Mouse (Mus musculus) layer of hippocampus, adult 9-11 months (tissue): Measurements from ENCODE around the gene Dupd1.

Experiments
- DNase-seq: peaks from one replicate; pipeline ENCODE4 v3.0.0; 2022

Gene Dupd1

GRCm38 (mm10) chr14:21714486-21714885 is at the start of gene Dupd1:
Gene Dupd1 (minus strand): TSS chr14:21714576.
- DNase-seq, result no peak

DNA sequence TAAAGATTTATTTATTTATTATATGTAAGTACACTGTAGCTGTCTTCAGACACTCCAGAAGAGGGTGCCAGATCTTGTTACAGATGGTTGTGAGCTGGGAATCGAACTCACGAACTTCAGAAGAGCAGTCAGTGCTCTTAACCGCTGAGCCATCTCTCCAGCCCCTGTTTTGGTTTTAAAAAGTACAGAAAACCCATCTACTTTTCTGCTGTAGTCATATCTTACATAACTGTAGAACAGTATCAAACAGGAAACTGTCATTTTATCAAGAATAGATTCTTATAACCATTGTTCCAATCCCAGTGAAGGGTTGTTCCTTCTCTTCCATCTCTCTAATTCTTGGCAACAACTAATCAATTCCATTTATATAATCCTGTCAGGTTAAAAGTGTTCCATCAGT is 49.4 kb upstream of the Dupd1 start:
- no peak for DNase-seq

GRCm38 (mm10) chr14:21761560-21761959 is 47.2 kb upstream of the Dupd1 start:
- DNase-seq, result no peak

DNA sequence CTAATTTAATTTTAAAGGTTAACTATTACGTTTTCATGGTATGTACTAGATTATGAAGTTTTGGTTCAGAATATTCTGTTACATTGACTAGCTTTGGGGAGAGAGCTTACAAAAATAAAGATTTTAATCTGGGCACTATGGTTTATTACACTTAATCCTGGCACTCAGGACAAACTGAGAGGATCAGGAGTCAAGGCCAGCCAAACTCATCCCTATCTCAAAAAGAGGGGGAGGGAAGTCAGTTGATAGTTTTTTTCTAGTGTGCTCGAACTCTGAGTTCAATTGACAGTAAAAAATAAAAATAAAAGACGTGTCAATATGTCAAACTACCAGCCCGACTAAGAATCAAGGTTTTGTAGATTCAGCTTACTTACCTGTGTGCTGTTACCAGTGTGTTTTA is 39.0 kb upstream of the Dupd1 start:
- DNase-seq, result no peak

DNA sequence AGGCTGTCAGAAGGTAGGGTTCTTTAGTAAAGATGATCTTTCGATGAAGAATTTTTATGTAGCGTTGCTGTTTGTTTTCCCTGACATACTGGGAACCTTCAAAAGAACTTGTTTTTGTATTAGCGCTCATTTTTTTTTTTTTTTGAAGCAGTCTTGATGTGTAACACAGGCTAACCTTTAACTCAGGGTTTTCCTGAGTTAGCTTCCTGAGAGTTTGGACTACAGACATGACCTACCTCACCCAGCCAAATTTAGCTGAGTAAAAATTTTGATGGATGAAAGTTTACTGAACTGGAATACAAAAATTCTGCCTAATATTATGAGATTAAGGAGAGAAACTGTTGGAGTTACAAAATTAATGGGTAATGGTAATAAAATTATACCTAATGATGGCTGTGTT is 38.0 kb upstream of the Dupd1 start:
- DNase-seq, result no peak

- DNase-seq, result peak; percentile 71
Measured at GRCm38 (mm10) chr14:21750881-21751542, 36.6 kb upstream of the Dupd1 start, which contains the start of gene Dusp13. Gene Dusp13 (minus strand): TSS chr14:21751181.

DNA sequence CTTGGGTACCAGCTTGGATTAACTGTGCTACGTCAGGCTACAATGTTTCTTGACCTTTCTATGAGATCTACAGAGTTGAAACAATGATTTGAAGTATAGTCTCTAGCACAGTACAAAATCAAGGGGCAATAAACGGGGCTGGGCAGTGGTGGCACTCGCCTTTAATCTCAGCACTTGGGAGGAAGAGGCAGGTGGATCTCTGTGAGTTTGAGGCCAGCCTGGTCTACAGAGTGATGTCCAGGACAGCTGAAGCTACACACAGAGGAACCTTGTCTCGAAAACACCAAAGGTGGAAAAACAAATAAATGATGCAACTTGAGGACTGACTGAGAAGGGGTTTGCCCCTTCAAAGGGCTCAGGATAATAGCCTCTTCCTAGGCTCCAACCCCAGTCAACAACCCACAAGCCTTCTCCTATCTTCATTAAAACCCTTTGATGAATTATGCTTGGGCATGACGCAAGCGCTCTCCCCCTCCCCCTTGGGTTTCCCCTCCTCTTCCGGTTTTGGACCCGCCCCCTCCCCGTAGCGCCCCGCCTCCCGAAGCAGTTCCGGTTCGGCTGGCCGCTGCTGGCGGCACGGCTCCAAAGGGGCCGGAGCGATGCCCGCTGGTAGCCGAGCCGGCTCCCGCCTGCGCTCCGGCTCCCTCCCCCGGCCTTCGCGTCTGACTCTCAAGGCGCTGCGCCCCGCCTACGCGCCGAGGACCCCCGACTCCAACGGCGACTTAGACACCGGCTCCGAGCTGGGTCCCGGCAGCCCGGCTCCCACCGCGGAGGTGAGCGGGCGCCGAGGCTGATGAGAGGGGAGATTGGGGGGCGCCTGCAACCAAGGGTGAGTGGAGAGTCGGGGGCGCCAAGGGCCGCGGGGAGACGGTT is 35.9 kb upstream of the Dupd1 start, which contains the start of gene Samd8:
TSS of gene Samd8 (plus strand) at position 524 of the 873 bp plus-strand sequence.
- peak; percentile 82 for DNase-seq

DNA sequence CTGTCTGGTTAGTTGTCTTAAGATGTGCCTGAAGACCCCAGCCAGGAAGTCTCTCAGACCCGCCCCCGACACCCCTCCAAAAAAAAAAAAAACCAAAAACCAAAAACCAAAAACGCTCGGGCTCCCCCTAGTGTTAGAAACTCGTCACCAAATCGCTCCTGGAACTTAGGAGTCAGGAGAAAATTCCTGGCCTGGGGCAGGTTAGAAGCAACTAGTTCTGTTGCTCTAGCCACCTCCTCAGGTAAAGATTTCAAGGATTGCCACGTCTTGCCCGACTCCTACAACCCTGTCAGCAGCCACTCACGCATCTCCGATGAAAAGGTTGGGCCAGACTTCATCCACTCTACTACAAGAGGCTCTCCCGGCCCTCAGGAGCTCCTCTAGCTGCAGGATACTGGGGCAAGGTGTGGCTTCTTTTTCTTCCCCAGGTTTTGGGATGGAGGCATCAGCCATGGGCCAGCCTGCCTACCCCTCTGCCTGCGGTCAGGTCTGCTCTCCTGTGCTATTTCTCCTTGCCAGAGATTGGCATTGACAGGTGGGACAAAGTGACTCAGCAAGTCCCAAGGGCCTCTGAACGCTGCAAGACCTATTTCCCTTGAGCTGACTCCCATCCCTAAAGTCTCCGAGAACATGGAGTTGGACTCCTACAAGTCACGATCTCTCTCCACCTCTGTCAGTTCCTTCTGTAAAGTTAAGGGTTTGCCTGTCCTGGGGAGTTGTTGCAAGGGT is 33.9 kb upstream of the Dupd1 start:
- DNase-seq, result no peak

DNA sequence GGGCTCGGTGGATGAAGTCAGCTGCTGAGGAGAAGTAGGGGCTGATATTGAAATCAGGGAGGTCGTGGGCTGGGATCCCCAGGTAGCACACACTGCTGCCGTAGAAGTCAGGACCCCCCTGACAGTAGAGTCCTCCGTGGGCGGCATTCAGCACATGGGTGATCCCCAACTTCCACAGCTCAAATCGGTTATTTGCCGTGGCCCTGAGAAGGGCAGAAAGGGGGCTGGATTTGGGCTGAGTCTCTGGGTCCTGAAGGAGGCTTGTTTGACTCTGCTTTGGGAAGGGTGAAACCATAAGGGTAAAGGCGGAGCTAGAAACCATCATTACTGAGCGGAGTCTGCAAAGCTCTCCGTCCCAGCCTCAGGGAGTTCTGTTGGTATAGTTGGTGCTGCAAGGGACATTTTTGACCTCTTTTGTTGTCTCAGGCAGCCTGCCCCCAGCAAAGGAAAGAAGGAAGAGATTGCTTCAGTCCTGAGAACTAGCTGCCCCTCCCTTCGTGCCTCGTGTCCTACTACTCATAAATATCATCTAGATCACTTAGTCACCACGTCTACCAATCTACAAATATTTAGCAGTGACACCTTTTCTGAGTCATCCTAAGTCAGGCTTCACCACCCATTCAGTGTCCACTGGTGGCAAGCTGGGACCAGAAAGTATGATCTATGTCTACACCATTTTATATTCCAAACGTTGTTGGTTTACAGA is 33.2 kb upstream of the Dupd1 start:
- no peak for DNase-seq

- DNase-seq, result no peak
Measured at GRCm38 (mm10) chr14:21746846-21747245, 32.5 kb upstream of the Dupd1 start.

DNA sequence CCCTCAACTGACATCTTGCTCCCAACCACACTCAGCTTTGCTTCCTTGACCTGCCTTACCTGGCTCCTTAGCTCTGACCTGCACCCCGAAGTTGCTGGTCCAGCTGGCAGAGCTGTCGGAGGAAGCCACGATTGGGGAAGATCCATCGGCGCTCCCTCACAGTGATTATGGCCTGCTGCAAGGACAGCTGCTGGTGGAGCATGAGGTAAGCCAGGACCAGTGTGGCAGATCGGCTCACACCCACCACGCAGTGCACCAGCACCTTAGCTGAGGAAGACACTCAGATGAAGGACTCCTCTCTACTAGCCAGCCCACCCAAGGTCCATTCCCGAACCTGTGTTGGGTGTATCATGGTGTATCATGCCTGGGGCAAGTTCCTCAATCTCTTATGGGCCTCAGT is 31.9 kb upstream of the Dupd1 start:
- no peak for DNase-seq

- no peak for DNase-seq
Measured at GRCm38 (mm10) chr14:21745149-21745548, 30.8 kb upstream of the Dupd1 start.

DNA sequence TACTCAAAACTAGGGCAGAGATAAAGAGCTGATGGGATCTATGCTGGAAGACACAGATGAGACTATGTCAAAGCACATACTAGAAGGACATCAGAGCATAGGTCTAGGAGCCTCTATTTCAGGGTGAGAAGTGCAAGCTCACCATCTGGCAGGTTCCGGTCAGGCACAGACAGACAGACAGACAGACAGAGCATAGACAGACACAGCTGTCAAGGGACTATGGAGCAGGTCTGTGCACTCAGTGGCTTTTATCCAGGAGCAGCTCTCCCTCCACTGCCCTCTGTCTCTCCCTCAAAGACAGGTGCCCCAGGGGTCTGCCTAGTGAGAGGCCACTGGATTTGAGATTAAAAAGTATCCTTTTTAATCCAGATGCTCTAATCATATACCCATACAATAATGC is 29.8 kb upstream of the Dupd1 start:
- no peak for DNase-seq

DNA sequence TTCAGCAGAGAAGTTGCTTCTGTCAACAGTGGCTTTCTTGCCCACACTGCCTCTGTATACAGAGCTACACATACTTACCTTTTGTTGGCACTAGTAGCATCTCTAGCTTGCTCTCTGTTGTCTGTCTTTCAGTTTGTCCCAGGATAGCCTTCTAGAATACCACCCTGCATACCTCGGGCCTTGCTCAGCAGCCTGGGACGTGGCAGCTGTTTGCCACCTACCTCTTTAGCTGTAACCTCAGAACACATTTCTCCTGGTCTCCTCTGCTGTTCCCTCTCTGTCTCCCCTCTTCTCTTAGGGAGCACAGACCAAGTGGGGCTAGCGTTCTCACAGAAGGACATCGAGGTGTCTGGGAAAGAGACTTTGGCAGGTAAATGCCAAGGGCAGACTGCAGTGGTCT is 28.1 kb upstream of the Dupd1 start:
- no peak for DNase-seq

- DNase-seq, result peak; percentile 78
Measured at GRCm38 (mm10) chr14:21741786-21742185, 27.4 kb upstream of the Dupd1 start.

GRCm38 (mm10) chr14:21741314-21741713 is 26.9 kb upstream of the Dupd1 start:
- DNase-seq, result no peak

DNA sequence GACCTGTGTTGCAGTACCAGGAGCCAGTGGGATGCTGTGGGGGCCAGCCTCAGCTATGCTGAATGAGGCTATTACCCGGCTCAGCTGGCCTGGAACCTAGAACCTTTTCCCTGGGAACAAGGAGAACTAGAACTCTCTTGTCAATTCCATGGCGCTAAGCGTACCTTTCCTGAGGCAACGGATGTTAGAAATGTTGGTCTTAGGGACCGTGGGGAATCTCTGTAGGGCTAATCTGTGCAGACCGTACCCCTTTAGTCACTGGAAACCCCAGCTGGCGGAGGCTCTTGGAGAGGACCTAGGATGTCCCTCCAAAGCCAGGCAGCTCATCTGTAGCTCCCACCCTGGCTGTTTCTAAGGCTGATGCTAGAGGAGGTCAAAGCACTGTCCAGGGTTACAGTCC is 26.0 kb upstream of the Dupd1 start:
- DNase-seq, result no peak

DNA sequence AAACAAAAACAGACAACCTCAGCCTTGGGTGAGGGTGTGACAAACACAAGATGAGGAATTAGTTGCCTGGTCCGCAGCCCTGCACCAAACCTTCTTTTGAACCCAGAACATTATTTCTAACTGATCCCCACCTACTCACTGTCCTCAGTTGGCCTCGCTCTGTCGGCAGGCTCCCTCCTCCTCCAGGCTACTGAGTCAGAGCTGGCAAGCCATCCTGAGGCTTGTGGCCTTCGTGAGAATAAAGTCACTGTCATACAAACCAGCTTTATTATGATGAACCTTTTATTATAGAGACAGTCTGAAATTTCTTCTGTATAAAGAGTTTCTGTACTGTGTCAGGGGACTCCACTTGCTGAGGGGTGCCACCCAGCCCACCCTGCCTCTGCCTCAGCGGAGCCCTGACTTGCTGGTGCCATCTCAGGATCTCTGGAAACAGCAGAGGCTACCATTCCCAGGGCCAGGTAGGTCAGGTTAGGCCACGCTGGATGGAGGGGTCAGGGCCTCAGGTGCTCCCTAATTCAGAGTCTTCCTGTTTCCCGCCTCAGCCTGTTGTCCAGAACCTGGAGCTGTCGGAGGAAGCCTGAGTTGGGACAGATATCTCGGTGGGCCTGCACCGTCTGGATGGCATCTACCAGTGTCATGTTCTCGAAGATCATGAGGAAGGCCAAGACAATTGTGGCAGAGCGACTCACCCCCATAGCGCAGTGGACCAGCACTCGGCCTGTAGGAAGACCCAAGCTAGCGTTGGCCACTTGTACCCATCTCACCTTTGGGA is 18.9 kb upstream of the Dupd1 start:
- no peak for DNase-seq

DNA sequence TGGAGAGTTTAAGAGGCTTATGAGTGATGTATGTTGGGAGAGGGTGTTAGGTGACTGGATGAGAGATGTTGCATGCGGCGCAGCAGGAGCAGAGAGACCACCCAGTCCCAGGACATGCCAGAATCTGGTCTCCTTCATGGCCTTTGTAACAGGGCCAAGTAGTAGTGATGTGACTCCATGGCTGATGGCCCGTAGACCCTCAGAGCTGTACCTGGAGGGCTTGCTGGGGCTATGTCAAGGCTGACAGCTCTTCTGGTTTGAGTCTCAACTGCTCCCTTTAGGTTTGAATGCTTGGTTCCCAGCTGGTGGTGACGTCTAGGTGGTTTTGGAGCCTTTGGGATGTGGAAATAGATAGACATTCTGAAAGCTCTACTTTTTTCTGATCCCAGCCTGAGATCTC is 15.6 kb upstream of the Dupd1 start:
- no peak for DNase-seq

GRCm38 (mm10) chr14:21729031-21729732 is 14.8 kb upstream of the Dupd1 start:
- peak; percentile 73 for DNase-seq

DNA sequence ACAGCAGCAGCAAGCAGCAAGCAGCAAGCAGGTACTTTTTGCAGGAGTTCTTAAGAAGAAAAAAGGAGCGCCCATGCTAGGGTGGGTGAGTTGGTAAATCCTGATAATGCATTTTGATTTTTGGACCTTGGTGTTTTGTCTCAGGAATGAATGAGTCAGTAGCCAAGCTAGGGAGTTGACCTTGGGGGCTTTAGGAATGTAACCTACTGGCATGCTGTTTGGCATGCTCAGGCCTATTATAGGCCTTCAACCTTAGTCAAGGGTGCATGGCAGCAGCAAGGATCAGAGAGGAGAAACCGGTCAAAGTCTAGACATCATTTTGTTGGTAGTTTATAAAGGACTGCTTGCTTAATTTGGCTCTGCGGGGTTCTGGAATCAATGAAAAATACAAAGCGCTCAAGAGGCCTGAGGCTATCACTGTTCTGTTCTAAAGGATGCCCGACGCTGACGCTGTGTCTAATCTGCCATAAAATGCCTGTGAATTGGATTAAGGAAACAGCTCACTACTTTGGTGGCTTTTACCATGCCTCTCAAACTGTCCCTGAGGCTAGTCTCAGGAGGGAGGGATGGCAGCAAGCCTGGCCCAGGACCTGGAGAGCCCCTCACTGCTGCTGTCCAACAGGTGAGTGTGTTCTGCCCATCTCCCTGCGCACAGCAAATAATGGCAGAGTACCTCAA is 7.8 kb upstream of the Dupd1 start:
- DNase-seq, result no peak
